Mouse (Mus musculus) spleen, adult 18-20 months (tissue): ENCODE data around the gene Smad9.

Source experiments
- DNase-seq, 2 experiments: peaks; one replicate each; pipeline ENCODE4 v3.0.0; 2022; ENCODE audit warnings: mixed read lengths in 2 of 2

The Smad9 gene

DNA sequence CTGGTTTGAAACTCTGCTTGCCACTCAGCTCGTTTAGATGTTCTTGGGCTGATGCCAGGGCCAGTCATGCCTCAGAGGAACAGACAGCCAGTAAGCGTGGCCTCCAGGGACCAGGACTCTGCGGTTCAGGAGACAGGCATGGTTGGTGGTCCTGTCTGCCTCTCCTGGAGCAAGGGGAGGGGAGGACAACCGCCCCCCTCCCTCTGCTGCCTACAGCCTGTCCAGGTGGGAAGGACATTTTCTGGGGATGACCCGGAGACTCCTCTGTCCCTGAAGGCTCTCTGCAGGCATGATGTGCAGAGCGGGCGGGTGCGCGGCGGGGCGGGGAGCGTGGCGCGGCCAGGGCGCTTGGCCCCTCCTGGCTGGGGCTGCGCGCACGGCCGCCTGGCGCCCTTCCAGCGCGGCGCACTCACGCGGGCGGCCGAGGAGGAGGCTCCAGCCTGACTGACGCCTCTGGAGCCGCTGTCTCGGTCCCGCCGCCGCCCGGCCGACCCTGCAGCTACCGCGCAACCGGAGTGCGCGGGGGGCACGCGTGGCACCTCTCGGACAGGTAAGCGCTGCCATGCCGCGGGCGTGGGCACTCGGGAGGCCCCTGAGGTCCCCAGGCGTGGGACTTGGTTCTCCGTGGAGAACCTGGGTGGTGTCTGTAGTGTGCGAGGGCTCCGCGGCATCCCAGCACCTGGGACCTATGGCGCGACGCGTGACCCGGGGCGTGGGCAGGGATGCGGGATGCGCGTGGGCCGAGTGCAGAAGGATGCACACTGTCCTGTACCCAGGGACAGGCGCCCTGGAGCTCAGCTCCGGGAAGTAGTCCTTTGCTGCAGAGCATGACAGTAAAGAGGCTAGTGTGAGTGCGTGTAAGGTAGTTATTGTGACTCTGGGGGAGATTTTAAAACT, at the start of gene Smad9:
Smad9 (plus strand) TSS at position 438 of the 897 bp plus-strand sequence.
- no peak for DNase-seq

DNA sequence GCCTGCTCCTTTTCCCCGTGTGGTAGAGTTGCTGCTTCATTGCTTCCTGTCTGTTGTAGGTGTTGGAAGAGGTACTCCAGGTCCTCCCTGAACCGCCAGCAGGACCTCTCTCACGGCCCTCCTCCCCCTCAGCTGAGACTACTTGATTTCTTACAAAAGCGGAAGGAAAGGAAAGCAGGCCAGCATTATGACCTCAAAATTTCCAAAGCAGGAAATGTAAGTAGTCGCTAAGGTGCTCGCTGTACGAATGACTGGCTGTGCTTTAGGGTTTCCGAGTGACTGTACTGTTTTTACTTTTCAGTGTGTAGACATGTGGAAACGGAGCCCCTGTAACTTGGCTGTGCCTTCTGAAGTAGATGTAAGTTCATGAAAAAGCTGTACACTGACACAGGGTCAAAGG, 46.4 kb upstream of the Smad9 start:
- DNase-seq = peak; percentile 27 to 32

DNA sequence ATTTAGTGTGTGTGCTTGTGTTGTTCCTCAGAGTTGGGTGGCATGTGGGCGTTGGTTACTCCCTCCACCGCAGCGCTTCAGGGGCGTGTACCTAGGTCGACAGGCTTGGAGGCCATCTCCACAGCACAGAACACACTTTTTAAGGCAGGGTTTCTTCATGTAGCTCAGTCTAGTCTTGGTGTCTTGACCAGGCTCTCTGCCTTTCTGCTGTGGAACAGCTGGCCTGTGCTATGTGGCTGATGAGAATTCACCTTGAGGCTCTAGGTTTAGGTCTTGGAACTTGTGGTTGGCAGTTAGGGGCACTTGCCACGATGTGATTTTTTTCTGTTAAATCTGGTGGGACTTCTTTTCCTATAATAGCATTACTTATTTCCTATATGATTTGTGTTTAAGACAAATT, 41.1 kb upstream of the Smad9 start, which contains the start of gene Gm21958:
Gm21958 (minus strand) TSS at position 101 of the 400 bp plus-strand sequence.
- DNase-seq = no peak

DNA sequence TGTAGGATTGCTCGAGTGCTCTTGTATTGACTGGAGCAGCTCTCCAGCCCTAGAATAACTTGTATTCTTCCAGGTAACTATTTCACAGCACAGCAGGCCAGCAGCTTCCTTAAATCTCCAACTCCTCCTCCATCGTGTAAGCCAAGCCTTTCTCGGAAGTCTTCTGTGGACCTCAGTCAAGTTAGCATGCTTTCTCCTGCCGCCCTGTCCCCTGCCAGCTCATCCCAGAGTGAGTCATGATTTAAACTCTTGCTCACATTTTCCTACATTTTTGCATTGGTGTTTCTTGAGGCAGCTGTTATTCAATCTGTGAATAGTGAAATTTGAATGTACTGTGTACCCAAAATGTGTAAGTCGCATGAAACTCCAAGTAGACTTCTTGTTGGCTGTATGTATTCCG, 39.9 kb upstream of the Smad9 start:
- no peak for DNase-seq

DNA sequence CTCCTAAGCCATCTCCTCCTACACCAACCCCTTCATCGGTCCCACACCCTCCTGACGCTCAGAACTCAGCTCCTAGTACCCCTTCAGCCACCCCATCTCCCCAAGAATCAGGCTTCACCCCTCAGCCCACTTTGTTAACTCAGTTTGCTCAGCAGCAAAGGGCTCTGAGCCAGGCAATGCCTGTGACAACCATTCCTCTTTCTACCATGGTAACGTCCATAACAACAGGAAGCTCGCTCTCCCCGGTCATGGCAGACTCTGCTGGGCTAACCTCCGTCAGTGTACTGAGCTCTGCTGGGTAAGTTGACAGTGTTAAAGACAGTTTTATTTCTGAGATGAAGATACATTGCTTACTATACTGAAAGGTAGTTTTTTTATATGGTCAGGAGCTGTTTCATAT, 38.0 kb upstream of the Smad9 start:
- no peak for DNase-seq

DNA sequence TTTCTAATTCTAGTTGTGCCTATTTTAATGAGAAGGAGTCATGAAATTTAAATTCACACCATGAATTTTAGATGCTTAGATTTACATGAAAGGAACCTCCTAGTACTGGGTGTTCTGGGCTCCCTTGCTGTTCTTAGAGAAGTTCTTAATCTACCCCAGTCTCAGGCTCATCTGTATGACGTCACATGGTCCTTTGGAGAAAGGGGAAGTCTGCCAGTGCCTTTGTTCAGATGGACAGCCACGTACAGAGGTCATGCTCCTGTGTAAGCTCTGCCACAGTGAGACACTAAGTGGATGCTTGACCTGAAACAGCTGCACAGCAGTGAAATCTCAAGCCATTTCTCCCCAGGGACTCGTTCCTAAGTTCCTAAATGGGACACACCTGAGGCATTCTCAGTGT, 36.4 kb upstream of the Smad9 start:
- no peak for DNase-seq

DNA sequence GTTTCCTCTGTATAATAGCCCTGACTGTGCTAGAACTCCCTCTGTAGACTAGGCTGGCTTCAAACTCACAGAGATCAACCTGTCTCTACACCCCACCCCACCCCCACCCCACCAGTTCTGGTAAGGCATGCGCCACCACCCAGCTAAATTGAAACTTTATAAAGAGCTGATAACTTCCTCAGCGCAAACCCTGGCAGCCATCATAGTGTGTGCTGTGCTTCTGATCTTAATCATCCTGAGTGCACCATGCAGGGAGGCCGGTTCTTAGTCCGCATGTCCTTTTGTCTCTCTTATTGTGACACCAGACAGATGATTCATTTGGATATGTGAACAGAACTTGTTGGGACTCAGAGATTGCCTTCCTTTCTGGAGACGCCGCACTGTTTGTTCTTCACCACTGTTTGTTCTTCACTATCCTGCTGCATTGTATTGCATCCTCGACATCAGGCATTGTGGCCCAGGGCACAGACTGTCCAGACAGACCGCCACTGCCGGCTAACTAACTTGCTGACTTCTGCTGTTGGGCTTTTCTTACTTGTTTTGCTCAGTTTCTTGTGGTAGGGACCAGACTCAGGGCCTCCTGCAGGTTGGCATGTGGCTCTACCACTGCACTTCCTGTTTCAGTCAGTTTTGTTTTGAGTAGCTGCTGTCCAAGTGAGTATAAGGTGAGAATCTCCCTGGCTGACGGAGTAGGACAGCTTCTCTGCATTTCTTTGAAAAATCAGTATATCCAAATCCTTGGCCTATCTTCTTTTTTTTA, 31.5 kb upstream of the Smad9 start:
- peak in 1 of 2 experiments; percentile 30 for DNase-seq

DNA sequence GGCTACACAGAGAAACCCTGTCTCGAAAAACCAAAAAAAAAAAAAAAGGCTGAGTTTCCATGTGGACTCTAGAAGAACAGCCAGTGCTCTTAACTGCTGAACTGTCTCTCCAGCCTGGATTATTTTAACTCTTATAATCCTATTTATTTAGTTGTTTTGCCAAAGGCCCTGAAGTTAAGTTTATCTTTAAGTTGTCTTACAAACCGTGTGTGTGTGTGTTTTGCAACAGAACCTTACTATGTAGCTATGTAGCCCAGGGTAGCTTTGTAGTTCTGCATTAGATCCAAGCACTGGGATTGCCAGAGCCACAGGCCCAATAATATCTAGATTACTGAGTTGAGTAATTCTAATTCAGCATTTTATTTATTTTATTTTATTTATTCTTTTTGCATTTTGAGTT, 30.0 kb upstream of the Smad9 start:
- no peak for DNase-seq

DNA sequence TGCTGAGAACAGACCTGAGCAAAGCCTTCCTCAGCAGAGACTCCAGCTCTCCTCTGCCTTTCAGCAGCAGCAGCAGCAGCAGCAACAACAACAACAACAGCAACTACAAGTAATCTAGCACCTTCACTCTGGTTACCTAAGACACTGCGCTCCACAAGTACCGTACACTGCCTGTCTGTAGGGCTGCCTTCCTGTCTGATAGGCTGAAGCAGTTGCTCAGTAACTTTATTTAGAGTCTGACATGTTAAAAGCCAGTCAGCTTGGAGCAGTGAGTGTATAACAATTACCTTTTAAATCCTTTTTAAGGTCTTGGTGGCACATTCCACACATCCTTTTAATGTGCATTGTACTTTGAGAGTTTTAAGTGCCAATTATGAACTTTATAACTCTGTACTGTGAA, 27.8 kb upstream of the Smad9 start:
- no peak for DNase-seq

DNA sequence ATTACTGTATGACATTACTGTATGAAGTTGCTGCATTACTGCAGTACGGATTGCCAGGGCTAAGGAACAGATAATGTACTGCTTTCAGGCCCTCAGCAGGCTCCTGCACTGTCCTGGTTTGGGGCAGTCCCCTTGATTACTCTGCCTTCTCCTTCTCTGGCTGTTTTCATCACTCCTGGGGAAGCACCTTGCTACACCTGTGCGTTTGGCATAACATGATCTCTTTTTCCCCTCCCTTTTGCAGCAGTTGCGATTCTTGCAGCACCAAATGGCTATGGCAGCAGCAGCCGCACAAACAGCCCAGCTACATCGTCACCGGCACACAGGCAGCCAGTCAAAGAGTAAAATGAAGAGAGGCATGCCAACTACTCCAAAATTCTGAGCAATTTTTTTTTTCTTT, 27.3 kb upstream of the Smad9 start:
- DNase-seq = no peak

DNA sequence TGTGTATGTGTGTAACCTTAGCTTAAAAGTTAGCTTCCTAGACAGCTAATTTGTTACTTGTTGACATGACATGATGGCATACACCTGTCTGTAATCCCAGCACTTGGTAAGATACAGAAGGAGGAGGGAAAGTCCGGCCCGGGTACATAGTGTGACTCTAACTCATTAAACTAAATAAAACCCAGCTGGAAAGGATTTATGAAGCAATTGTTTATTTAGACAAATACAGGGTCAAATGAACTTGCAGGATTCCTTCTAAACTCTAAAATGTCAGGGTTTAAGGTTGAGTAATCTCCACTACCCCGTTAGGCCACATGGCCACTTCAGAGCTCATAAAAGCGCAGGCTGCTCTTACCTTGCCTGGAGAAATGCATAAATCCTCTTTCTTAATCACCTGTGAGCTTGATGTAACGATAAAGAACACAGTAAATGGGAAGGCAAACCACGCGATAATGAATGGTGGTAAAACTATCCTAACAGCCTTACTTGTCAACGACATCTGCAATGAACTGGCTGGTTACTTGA, 23.7 kb upstream of the Smad9 start:
- no peak for DNase-seq

DNA sequence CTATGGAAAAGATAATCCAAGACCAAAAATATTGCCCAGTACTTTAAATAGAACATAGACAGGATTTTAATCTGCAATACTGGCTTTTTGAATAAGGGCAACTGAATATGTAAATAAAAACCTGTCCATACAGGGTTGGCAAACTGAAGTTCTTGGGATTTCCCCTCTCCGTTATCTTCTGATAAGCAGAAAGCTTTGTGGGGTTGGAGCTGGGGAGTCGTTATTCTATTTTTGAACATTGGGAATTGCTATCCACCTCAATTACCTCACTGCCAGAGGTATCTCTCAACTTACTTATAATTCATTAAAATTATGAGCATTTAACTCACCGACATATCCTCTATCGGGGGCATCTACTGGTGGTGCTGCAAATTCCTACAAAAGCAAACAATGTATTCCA, 23.0 kb upstream of the Smad9 start:
- DNase-seq = no peak

DNA sequence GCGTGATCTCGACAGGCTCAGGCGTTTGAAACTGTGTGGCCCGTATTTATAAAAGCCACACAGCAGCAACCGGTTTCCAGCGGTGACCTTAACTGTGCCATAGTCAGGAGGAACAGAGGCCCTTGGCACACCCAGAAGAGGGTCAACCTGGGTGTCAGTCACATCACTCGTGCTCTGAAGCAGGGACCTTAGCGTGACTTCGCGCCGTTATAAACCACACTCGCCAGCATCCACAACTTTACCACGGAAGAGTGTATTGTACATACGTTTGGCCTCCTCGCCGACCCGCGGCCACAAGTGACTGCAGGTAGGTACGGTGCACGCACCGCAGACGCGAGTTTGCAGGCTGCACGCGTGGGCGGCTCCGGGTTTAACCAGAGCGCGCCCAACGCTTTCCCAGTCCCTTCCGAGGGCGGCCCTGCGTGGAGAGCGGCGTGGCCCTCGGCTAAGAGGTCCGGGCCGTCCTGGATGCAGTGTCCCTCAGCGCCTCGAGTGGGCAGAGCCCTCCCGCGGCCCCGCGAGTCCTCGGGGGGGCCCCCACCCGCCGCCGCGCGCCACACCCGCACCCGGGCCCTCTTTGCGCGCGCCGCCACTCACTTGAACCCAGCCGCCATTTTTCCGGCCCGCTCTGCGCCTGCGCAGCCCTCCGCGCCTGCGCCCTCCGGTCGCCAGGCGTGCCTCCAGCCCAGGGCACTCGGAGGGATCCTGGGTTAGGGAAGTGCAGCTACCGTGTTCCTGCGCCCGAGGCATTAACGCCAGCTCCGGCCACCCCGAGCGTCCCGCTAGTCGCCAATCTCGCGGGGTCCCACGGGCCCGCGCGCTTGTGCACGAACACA, 20.8 kb upstream of the Smad9 start:
- DNase-seq = peak; percentile 84 to 91

DNA sequence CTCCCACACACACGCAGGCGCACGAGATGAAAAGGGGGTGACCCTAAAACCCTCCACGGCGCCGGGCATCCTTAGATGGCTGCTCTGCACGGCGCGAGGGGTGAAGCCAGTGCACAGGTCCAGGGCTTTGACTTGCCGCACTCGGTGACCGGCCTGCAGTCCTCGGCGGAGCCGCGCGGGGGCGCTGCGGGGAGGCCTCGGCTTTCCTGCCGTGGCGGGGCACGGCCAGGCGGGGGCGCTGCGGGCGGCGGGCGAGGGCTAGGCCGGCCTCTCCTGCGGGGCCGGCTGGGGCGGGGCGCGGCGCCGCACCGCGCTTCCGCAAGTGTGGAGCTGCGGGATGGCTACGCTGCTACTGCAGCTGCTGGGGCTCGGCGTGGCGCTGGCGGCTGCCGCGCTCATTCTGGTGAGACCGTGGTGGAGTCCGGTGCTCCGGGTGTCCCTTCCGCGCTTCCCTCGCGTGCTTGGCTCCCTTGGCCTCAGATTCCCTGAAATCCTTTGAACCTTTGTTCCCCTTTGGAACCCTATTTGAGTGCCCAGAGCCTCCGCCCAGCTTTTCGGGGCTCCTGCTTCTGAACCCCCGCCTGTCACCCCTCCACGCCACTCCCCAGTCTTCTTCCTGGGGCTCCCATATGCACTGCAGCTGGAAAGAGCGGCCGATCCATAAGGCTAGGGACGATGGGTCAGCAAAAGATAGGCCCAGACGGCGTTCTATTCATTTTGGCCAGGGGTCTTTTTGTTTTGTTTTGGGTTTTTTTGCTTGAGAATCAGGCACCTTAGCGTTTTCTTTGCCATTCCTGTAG, 19.9 kb upstream of the Smad9 start, which contains the start of the genes Exosc8 and Alg5:
Exosc8 (minus strand) TSS at position 147 of the 800 bp plus-strand sequence.
Alg5 (plus strand) TSS at position 293 of the 800 bp plus-strand sequence.
- peak; percentile 83 to 95 for DNase-seq

DNA sequence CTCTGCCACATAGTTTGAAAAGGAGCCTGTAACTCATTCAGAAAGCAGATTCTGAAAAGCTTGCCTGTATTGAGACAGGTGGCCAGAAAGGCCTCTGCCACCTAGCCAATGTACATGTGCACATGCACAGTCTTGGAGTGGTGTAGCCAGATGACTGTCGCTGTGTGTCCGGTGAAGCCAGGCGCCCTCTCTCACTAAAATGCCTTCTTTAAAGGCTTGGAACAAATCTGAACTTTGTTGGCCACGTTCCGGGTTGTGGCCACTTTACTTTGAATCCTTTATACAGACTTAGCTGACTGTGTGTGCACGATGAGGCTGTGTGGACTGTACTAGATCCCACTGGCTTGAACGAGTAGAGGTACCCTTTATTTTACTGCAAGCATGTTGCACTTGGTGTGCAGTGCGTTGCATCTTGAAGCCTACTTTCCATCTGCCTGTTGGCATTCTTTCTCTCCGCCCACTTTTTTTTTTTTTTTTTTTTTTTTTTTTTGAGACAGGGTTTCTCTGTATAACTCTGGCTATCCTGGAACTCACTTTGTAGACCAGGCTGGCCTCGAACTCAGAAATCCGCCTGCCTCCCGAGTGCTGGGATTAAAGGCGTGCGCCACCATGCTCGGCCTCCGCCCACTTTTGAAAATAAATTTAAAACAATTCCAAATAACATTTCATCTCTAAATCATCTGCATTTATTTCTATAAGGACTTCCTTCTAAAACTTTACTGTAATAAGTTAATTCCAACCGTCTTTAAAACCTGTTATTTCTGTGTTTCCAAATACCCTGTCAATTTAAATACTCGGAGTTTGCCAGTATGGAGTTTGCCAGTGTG, 19.1 kb upstream of the Smad9 start:
- no peak for DNase-seq

DNA sequence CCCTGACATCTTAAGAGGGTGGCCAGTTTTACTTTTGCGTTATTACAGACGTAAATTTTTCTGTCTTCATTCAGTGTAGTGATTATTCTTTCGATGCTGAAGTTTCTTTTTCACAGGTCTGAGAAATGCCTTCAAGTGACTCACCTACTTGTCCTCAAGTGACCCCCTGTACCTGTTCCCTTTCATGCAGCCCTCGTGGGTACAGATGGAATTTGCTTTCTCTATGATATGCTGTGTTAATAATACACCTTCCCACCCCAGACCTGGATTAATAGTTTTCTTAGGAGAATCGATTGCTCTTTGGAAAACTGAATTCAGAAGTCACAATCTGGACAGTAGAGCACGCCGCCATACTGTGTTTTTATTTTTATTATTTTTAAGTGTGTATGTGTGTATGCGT, 18.1 kb upstream of the Smad9 start:
- no peak for DNase-seq

DNA sequence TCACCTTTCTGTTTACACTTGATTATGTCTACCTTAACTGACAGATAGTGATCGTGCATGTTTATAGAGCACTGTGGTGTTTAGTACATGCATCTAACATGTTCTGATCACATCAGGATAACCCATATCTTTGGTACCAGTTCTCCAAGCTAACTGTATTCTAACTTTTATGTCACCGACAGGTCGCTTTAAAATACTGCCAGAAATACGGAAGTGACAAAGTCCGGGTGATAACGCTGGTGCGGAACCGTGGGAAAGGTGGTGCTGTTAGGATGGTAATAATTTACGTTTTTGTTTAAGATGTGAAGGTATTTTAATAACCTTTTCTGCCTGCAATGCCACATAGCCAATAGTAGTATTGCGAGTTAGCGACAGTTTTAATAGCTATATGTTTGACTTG, 13.4 kb upstream of the Smad9 start:
- no peak for DNase-seq

DNA sequence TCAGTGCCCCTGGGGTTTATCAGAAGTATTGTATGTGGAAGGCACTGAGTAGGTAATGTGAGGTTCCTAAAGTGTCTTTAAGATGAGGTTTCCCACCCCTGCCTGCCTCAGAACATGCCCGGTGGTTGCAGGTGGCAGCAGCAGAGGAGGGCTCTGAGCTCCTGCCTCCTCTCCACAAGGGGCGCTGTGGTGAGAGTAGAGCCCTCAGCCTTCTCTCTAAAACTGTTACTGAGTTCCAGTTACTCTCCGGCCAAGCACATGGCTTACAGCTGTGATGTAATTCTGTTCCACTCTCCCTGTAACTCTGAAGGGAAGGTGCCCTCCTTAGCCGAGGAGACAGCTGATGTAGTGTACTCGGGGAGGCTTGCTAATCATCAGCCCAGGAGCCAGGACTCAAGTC, 9.6 kb upstream of the Smad9 start:
- DNase-seq = peak in 1 of 2 experiments; percentile 11

DNA sequence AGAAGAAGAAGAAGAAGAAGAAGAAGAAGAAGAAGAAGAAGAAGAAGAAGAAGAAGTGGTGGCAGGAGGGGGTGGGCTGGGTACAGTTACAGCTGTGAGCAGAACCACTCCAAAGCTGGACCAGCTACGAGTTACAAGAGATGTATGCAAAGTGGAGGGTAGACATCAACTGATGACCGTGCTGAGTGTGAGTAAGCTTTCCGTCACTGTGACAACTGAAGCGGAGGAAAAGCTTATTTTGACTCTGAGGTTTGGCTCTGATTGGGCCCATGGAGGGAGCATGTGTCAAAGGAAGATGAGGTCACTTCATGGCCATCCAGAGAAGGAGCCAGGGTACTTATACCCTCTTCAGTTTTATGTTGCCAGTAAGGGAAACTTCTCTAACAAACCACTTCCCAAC, 2.0 kb upstream of the Smad9 start:
- DNase-seq = no peak

DNA sequence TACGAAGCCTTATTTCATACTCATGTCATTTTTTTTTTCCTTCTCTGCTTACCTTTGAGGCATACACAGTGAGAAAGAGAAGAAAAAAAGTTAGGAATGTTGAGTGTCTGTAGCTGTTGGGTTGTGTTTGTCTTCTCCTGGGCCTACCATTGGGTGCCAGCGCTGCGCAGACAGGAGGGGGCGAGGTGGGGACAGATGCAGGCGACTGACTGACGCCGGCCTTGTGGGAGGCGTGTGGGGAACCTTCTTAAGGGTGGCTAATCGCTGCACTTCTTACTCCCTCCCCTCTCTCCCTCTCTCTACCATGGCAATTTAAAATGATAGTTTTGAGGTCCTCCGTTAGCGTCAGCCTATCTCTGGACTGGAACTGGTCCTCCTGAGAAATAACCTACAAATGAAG, 676 bp downstream of the Smad9 start:
- no peak for DNase-seq

DNA sequence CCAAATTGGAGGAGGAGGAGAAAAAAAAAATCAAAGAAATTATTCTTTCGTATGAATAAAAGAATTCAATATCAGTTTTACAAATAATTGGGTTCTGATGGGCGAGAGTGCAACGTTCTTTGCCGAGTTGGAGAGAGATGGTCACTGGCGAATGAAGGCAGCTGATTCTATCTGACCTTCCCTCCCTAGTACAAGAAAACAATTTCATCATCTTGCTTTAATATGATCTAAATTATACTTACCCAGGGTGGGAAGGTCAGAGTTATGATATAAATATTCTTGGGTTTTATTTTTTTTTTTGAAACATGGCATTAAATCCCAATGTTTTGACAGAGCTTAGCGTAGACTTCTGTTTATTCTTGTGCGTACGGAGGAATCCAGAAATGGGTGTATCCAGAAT, 2.1 kb downstream of the Smad9 start:
- DNase-seq = no peak
